Mouse (Mus musculus): ENCODE results near the gene Svopl.

Gene Svopl

DNA sequence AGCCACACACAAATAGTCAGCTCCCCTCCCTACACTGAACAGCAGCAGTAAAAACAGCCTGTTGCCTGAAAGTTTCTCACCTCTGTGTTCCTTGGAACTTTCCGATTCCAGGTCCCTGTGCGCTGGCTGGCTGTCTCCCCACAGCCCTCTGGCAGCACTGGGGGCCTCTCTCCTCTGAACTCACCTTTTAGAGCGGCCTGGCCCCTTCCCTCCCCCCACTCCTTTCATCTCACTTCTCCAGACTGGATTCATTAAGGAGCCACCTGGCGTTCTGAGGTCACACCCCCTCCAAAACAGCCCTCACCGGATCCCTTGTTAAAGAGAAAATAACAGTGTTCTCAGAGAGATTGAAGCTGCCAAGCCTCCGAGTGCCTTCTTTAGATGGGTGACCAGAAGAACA, at the start of gene Svopl:
Svopl (minus strand) TSS at position 159 of the 400 bp plus-strand sequence.
- DNase-seq = no peak

- DNase-seq = no peak
Observed at GRCm38 (mm10) chr6:38094701-38095100, 47.9 kb upstream of the Svopl start.

DNA sequence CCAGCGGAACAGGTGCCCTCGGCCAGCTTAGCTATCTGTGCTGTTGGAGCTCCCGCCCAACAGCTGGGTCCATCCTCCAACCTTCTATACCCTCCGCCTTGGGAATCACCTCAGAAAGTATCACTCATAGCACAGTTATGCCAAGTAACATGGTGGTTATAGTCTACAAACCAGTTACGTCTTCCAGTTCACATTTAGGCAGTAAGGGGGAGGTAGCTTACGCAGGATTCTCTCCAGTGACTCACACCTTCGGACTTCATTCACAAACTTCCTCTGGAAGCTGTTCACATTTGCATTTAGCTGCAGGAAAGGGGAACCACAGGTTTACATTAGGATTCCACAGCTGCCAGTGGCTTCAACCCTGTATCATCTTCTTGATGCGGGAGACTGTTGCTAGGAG, 45.7 kb upstream of the Svopl start:
- no peak for DNase-seq

DNA sequence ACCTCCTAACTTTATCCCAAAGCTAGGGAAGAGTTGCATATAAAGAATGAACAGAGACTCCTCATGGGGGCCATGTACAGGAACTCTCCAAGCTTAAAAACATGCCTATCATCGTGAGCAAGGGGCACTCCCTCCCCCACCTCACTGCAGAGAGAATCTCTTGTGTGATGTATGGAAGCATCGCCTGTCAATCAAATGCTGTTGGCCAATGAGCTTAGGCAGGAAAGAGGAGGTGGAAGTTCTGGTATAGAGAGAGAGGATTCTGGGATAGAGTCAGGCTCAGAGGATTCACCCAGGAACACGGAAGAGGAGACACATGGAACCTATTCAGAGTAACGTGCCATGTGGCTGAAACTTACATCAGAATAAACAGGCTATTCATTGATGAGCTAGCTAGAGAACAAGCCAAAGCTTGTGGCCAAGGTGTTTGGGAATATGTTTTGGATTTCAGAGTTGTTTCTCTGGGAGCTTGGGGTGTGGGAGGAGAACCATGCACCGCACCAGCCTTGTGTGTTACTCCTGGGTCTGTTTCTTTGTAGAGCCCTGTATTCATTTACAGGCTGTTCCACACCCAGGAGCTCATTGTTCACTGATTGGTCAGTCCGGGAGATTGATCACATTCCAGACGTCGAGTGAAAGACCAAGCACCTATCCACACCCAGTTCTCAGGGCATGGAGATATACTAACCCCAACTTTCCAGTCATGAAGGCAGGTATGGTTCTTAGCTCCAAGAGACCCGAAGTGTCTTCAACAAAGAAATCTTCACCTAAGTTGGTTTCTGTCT, 40.6 kb upstream of the Svopl start:
- DNase-seq = no peak

GRCm38 (mm10) chr6:38083204-38083603, 36.4 kb upstream of the Svopl start:
- no peak for DNase-seq

DNA sequence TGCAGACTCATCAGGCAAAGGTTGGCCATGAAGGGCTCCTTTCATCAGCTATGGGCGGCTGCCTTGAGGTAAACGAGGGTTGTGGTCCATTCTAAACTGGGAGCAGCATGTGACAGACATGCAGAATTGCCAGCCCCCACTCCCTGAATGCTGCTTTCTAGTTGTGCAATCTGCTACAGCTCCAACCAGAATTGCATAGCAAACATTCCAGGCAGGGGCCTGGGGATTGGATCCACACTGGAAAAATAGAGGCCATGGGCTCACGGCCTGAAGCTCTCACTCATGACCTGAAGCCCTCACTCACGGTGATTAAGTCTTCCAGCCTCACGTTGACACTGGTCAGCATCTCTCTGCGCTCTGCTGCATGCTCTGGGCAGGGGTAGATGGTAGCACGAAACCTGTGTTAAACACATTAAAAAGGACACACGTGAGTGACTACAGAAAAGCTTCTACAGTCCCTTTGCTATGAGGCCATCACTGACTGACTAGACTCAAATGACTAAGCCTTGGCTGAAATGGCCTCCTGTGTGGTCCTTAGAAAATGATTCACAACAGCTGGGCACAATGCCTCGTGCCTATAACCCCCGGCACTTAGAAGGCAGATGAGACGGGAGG, 35.0 kb upstream of the Svopl start:
- DNase-seq = no peak

DNA sequence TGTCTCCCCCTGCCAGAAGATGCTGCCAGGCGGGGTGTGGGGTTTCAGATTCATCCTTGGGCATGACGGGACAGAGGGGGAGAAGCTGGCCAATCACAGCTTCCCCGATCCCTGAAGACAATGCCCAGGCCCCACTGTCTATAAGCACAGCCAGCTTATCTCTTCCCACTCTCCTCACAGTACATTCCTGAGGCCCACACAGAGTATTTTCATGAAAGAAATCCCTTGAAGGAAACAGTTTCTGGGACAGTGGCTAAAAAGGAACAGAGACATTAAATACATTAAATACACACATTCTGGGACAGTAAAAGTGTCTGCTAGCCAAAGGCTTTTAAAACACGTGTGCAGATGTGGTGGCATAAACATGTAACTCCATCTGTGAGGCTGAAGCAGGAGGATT, 33.6 kb upstream of the Svopl start:
- DNase-seq = no peak

- no peak for DNase-seq
Observed at GRCm38 (mm10) chr6:38073592-38073991, 26.8 kb upstream of the Svopl start.

- DNase-seq = peak; percentile 32
Observed at GRCm38 (mm10) chr6:38072137-38072796, 25.5 kb upstream of the Svopl start.

GRCm38 (mm10) chr6:38071256-38071655, 24.5 kb upstream of the Svopl start:
- DNase-seq = no peak

DNA sequence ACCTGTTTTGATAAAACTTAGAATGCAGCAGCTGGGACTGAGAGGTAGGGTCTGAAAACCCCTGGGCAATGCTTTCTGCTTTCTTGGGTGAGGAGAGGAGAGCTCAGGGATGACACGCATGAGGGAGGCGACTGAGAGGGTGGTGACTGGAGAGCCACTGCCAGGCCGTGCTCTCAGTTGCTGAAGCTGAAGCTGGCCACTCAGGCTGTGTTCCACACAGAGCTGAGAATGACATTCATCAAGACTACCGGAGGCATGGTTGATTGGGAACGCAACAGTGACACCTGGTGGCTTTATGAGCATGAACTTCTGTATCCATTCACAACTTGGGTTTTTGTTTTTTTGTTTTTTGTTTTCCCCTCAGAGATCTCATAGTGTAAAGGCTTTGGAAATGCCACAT, 19.4 kb upstream of the Svopl start:
- peak; percentile 85 for DNase-seq

DNA sequence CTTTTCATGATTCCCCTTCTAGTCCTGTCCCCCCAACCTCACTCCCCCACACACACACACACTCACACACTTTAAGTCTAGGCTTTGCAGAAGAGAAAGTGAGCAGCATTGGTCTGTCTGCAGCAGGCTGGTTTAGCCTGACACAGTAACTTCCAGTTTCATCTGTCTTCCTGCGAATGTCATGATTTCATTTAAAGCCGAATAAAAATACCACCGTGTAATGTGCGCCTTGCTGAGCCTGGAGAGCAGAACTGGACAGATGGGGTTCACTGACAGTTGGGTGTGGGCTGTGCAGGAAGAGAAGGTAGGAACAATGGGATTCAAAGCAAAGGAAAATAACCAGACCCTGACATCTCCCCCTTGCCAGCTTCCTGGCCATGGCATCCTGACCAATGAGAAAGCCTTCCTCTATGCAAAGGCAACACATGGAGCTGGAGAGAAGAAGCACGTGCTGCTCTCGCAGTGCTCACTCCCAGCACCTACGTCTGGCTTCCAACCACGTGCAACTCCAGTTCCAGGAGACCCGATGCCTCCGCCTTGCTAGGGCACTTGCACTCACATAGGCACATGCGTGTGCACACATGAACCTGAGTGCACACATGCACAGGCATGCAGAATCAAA, 18.8 kb upstream of the Svopl start:
- no peak for DNase-seq

- DNase-seq = no peak
Observed at GRCm38 (mm10) chr6:38065122-38065500, 18.3 kb upstream of the Svopl start.

DNA sequence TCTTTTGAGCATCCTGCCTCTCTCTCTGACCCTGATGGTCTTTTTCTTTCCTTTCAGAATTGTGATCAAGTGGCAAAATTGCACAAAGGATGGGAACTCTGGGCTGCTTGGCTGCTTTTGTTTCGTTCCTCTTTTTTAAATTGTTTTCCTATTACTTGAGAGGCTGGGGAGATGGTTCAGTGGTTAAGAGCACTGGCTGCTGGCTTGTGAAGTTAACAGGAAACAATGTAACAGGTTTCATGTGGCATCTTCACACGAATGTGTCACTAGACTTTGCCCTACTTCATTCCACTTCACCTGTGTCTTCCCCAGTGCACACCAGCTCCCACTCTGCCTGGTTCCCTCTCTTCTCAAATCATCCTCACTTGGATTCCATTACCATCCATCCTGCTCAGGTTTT, 17.8 kb upstream of the Svopl start:
- no peak for DNase-seq

DNA sequence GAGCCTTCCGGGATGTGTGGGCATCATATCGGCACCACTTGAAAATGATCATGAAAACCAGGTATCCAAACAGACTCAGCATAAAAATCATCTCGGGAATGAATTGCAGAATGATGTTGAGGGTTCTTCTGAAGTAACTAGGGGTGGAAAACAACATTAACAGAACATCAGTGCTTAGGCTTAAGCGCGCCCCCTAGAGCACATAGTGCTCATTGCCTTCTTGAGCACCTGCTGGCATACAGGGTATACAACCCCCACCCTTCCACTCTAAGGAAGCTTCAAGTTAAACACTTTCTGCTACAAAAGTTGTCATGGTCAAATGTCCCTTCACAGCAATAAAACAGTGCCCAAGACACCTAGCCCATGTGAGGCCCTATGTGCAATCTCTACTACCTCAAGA, 12.0 kb upstream of the Svopl start:
- no peak for DNase-seq

DNA sequence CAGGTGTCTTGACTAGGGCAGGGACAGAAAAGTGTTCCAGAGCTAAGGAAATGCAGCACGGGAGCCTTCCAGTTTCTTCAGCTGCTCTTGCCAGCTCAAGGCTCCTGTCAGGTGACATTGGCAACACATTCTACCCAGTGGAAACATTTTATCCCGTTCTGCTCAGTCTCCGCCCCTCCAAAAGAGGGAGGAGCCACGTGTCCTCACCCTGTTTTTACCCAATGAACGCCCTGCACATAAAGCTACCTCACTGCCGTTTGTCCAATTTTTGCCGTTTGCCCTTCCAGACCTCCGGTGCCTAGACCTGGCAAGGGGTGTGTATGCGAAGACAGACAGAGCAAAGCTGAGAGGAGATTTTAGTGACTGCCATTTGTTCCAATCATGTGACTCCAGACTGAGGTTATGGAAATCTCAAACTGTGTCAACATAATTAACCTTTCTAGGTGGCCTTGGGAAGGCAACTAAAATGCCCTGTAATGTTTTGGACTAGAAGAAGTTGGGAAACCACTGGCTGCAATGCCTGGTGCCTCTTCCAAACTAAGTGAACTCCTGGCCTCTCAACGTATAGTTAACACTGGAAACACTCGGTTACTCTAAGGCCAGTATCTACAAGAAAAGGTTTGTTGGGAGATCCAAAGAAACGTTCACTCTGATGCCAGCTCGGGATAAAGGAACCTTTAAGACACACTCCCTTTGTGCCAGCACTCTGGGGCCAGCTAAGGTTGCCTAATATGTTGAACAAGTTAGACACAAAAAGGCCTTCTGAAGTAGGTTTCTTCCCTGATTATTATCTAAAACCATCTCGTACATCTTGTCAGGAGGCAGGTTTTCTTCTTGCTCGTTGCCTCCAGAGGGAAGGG, 8.9 kb upstream of the Svopl start:
- DNase-seq = no peak

DNA sequence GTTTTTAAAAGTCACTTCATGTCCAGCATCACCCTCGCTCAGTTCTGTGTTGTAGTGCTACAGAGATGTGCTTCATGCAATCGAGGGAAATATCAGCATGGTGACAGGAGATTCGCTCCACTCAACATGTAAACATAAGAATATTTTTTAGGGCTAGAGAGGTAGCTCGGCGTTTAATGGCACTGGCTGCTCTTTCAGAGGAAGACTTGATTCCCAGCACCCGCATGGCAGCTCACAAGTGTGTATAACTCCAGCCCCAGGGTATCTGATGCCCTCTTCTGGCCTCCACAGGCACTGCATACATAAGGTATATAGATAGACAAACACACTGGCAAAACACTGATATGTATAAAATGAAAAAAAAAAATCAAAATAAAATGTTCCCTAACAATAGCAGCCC, 2.8 kb upstream of the Svopl start:
- DNase-seq = no peak

DNA sequence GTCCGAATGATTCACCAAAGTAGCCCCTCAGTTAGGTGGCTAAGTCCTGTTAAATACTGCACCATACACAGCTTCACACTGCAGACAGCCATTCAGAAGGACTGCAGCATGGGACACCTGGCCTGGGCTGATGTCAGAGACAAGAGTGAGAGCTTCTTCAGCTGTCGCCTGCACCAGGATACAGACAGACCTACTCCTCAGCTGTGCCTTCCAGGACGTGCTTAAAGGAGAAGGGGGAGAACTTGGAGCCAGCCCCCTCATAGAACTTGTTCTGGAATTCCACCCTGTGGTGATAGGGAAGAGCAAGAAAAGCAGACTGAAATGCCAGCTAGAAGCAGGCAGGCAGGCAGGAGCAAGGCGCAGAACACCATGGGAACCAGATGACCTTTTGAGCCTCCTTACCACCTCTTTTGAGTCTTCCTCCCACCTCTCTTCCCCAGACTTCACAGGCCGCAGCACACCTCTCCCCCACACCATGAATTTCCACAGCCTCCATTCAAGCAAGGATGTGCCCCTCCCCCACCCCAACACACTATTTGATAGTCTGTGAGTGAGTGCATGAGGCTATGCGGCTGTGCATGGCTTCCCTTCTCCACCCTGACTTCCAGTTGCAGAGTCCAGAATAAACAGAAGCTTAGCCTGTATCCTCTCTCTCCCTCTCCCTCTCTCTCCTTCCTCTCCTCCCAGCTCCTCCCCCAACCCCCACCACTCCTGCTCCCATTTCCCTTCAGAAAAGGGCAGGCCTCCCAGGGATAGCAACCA, 2.2 kb upstream of the Svopl start:
- DNase-seq = no peak

DNA sequence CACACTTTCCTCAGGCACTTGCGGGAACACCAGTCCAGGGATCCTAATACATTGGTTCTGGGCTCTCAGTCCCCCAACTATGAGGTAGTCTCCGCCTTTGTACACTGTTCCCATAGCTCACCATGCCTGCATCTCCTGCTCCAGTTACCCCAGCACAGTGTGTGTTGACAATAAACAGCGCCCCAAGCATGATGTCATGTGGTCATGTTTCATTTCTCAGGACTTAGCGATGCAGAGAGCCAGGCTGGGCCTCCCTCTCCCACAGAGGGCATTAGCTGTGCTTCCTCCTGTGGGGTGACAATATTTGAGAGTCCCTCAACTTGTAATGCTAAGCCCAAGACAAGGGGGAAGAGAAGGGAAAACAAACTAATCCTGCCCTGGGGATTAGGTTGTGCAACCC, 1.2 kb upstream of the Svopl start:
- peak; percentile 16 for DNase-seq

- DNase-seq = no peak
Observed at GRCm38 (mm10) chr6:38032801-38033566, 13.8 kb downstream of the Svopl start.

- DNase-seq = peak; percentile 15
Observed at GRCm38 (mm10) chr6:38031924-38032540, 14.8 kb downstream of the Svopl start.
